Mouse (Mus musculus) midbrain, embryonic 15.5 days (tissue): Measurements from ENCODE around the gene Chad. TPM values are rescaled to one million over a fixed set of nuclear protein-coding genes. Genes with fewer than 3 reads are reported as not detected.

Experiments used
- ATAC-seq: fragments of 200-750 bp; cut with Nextera tagmentation; replicated peaks from 2 replicates; pipeline ENCODE4 v1.8.0; 2017; ENCODE audit warnings: moderate TSS enrichment
- H3K27ac ChIP-seq: fragments of 300-500 bp; sonication (generic); 2 replicates; pipeline ENCODE4 v1.5.1; 2015; ENCODE audit warnings: mild to moderate bottlenecking, inconsistent platforms
- H3K27me3 ChIP-seq: fragments of 300-500 bp; sonication (generic); replicated peaks from 2 replicates; pipeline ENCODE4 v1.6.1; 2015; ENCODE audit warnings: inconsistent platforms
- H3K36me3 ChIP-seq: fragments of 300-500 bp; sonication (generic); replicated peaks from 2 replicates; pipeline ENCODE4 v1.6.1; 2015; ENCODE audit warnings: inconsistent platforms
- H3K4me1 ChIP-seq: fragments of 300-500 bp; sonication (generic); 2 replicates; pipeline ENCODE4 v1.6.1; 2015; ENCODE audit warnings: inconsistent platforms
- H3K4me2 ChIP-seq: fragments of 300-500 bp; sonication (generic); 2 replicates; pipeline ENCODE4 v1.6.1; 2015; ENCODE audit warnings: inconsistent platforms, mild to moderate bottlenecking, moderate library complexity
- H3K4me3 ChIP-seq: fragments of 300-500 bp; sonication (generic); 2 replicates; pipeline ENCODE4 v1.5.1; 2015; ENCODE audit warnings: mild to moderate bottlenecking, inconsistent platforms
- H3K9ac ChIP-seq: fragments of 300-500 bp; sonication (generic); 2 replicates; pipeline ENCODE4 v1.6.1; 2015; ENCODE audit warnings: mild to moderate bottlenecking, inconsistent platforms
- H3K9me3 ChIP-seq: fragments of 300-500 bp; sonication (generic); 2 replicates; pipeline ENCODE4 v1.6.1; 2016; ENCODE audit warnings: inconsistent platforms
- WGBS: fragments of 180-500 bp; shearing (Covaris S2); methylation state at CpG from one replicate; pipeline ENCODE4 v1.1.7; 2015; ENCODE audit warnings: mixed read lengths; 5-methylcytosine and 5-hydroxymethylcytosine counted together
- polyA plus RNA-seq: library from polyadenylated mRNA; unstranded; fragments of >200 nt; fragmentation: Nextera tagmentation; extraction: Ambion mirVana; gene quantifications from 2 replicates; pipeline ENCODE4 v1.2.1, GENCODE M21; 2015

Gene Chad
- polyA plus RNA-seq, 1 experiment from 2014 or later = 0.61 TPM

DNA sequence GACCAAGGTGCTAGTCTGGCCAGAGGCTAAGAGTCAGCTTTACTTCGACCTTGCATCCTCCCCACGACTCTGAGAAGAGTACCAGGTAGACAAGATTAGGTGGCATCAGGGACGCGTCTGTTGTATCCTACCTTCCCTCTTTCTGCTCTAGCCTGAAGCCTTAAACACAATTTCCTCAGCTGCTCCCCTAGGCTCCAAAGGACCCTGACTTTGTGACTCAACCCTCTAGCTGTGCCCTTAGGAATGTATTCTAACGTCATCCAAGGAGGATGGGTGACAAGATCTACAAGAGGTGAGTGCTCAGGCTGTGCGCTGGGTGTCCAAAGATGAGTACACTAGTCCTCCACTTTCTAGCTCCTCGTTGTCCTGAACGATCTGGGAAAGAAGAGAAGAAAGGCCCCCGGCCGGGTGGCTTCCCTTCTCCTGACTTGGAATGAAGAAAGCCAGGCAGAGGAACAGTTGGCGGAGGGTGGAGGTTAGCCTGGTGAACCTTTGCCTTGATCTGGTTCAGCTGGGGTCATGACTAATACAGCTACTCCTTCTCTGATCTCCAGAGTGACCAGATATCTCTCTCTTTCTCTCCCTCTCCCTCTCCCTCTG, 37.6 kb downstream of the Chad start:
- H3K4me2 ChIP-seq = peak overlapping the region; percentile 77; the same call in 1 of the 2 replicates
- peaks cover 10% of the 10 kb centered on the region for H3K4me1 ChIP-seq
- H3K9ac ChIP-seq = no peak overlapping the region
- H3K9me3 ChIP-seq = no peaks in the 10 kb centered on the region
- H3K27ac ChIP-seq = no peak overlapping the region
- H3K36me3 ChIP-seq = no peaks in the 10 kb centered on the region
- ATAC-seq = no peak
- WGBS = 69% methylated on average over 11 of the region's 11 CpGs
- H3K4me3 ChIP-seq = no peak overlapping the region
- H3K27me3 ChIP-seq = peaks cover 11% of the 10 kb centered on the region; the same call in 1 of the 2 replicates

DNA sequence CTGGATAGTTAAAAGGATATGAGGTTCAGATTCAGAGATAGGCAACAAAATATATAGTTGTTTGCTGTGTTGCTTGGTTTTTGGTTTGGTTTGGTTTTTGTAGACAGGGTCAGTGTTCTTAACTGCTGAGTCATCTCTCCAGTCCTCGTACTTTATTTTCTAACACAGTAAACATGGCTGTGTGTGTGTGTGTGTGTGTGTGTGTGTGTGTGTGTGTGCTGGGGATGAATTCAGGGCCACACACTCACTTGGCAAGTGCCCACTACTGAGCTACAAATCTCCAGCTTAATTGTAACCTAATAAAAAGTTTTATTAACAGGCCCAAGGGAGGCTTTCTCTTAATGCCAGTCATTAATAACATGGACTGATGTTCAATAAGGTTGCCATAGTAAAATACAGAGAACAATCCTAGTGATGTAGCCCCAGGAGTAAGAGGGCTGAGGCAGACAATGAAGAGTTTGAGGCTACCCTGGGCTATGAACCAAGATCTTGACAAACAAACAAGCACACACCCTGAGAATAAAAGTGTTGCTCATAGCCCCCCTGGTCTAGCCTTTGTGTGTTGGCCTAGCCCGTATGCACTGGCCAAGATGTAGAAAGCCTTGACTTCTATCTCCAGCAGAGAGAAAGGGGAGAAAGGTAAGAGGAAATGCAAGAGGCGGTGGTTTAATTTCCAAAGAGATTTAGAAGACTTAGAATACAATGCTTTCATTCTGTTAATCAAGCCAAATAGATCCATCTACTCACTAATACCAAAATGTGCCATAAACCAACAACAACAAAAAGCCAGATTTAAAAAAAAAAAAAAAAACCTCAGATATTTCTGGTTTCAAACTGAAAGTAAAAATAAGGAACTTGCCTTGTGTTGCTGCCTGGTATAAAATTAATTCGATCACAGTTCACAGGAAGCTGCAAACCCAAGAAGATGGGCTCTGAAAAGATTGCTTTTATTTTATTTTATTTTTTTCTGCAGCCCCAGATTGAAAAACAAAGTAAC, 46.2 kb downstream of the Chad start:
- ATAC-seq = no peak
- Histone ChIP-seq H3K4me2 (no peak overlapping the region), H3K9ac (no peak overlapping the region), H3K27me3 (no peaks in the 10 kb centered on the region; the same call in 1 of the 2 replicates), H3K4me3 (no peak overlapping the region), H3K4me1 (no peaks in the 10 kb centered on the region), H3K36me3 (no peaks in the 10 kb centered on the region), H3K9me3 (no peaks in the 10 kb centered on the region), H3K27ac (no peak overlapping the region)
- 75% methylated on average over 4 of the region's 4 CpGs for WGBS

DNA sequence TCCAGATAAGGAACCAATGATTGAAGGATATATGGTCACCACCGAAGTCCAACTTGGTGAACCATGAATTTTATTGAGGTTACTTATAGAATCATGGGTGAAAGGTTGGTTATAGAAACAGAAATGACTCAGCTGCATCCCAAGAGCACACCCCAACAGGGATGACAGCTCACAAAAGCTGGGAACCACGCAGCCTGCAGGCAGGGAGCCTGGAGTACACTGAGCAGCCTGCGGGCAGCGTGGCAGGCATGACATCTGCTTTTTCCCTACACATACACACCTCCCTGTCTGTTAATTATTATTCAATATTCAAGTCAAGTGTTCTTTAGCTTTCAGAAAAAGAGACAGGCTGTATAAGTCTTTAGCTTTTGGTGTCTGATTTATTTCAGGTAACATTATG, 49.8 kb downstream of the Chad start:
- no peak overlapping the region for H3K4me2 ChIP-seq
- H3K27me3 ChIP-seq = no peaks in the 10 kb centered on the region; the same call in 1 of the 2 replicates
- no peaks in the 10 kb centered on the region for H3K4me1 ChIP-seq
- no peaks in the 10 kb centered on the region for H3K9me3 ChIP-seq
- no peak overlapping the region for H3K9ac ChIP-seq
- H3K27ac ChIP-seq = no peak overlapping the region
- WGBS = 67% methylated on average over 4 of the region's 4 CpGs
- no peaks in the 10 kb centered on the region for H3K36me3 ChIP-seq
- no peak for ATAC-seq
- H3K4me3 ChIP-seq = no peak overlapping the region

DNA sequence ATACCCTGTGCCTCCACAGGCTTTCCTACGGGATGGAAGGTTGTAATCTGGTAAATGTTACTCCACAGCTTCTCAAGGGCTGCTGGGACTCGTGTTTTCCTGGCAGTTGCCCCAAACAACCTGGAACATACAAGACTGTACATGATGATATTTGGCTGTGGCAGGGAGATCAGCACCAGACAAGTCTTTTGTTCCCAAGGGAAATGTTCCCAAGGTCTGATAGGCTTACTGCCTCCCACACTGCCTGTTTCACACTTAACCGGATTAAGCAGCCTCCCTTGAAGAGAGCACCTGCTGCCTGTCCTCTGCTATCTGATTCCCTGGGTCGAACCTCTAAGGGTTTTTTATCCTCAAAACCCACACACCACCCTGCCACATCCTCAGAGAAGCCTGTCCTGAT, 50.6 kb downstream of the Chad start:
- Histone ChIP-seq H3K4me1 (no peaks in the 10 kb centered on the region), H3K36me3 (no peaks in the 10 kb centered on the region), H3K27ac (no peak overlapping the region), H3K4me3 (no peak overlapping the region), H3K4me2 (no peak overlapping the region), H3K27me3 (no peaks in the 10 kb centered on the region; the same call in 1 of the 2 replicates), H3K9me3 (no peaks in the 10 kb centered on the region), H3K9ac (no peak overlapping the region)
- 15% methylated on average over 4 of the region's 4 CpGs for WGBS
- ATAC-seq = no peak

DNA sequence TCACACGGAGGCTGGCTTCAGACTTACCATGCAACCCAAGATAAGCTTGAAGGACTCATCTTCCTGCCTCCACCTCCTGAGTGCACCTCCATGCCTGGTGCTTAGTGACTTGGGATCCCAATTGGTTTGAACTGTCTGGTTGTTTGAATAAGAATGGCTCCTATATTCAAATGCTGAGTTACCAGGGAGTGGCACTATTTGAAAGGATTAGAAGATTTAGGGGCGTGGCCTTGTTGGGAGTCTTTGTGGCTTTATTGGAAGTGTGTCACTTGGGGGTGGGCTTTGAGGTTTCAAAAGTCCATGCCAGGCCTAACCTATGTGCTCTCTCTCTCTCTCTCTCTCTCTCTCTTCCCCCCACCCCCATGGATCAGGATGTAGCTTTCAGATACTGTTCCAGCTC, 52.8 kb downstream of the Chad start:
- H3K27me3 ChIP-seq = no peaks in the 10 kb centered on the region; the same call in 1 of the 2 replicates
- H3K4me1 ChIP-seq = no peaks in the 10 kb centered on the region
- no peak overlapping the region for H3K9ac ChIP-seq
- no peak overlapping the region for H3K4me2 ChIP-seq
- no peak overlapping the region for H3K27ac ChIP-seq
- no peaks in the 10 kb centered on the region for H3K36me3 ChIP-seq
- H3K9me3 ChIP-seq = no peaks in the 10 kb centered on the region
- ATAC-seq = no peak
- H3K4me3 ChIP-seq = no peak overlapping the region
- 100% methylated on average over 2 of the region's 2 CpGs for WGBS

Other genes starting within 250 kb of the Chad start
- 129 and 143 TPM in 2 replicates for gene Luc7l3, start 243.1 kb upstream of the Chad start, polyA plus RNA-seq
- 16.7 and 18.4 TPM in 2 replicates for gene Ankrd40, start 237.0 kb upstream of the Chad start, polyA plus RNA-seq
- gene Abcc3, start 172.1 kb upstream of the Chad start, polyA plus RNA-seq = 0.70 and 1.3 TPM in 2 replicates
- 17.7 and 20.7 TPM in 2 replicates for gene Cacna1g, start 90.8 kb upstream of the Chad start, polyA plus RNA-seq
- gene Spata20, start 78.9 kb upstream of the Chad start, polyA plus RNA-seq = 0.48 and 0.69 TPM in 2 replicates
- 0.72 and 1.2 TPM in 2 replicates for gene Epn3, start 65.1 kb upstream of the Chad start, polyA plus RNA-seq
- 4.1 and 4.5 TPM in 2 replicates for gene Mycbpap, start 43.3 kb upstream of the Chad start, polyA plus RNA-seq
- gene Rsad1, start 15.8 kb upstream of the Chad start, polyA plus RNA-seq = 9.1 and 9.7 TPM in 2 replicates
- 1.6 and 1.7 TPM in 2 replicates for gene Acsf2, start 36.8 kb downstream of the Chad start, polyA plus RNA-seq
- gene Lrrc59, start 64.7 kb downstream of the Chad start, polyA plus RNA-seq = 165 and 166 TPM in 2 replicates
- gene Mrpl27, start 88.7 kb downstream of the Chad start, polyA plus RNA-seq = 133 and 138 TPM in 2 replicates
- 3.1 and 3.5 TPM in 2 replicates for gene Eme1, start 88.9 kb downstream of the Chad start, polyA plus RNA-seq
- 12.8 and 14.5 TPM in 2 replicates for gene Xylt2, start 112.5 kb downstream of the Chad start, polyA plus RNA-seq
- not detected in 2 replicates for gene Gm11541, start 139.5 kb downstream of the Chad start, polyA plus RNA-seq
- gene Cdc34b, start 176.7 kb downstream of the Chad start, polyA plus RNA-seq = 0.14 TPM in 1 of 2 replicates, not detected in the other
- gene Tmem92, start 217.7 kb downstream of the Chad start, polyA plus RNA-seq = not detected in 2 replicates